Mouse (Mus musculus): ENCODE data around the gene 2410137M14Rik. TPM values are rescaled to one million over a fixed set of nuclear protein-coding genes. Genes with fewer than 3 reads are reported as not detected.
A peak's percentile ranks its signal among the peaks of the same experiment; 100 is the strongest.

Gene 2410137M14Rik
- total RNA-seq (2022) = 1 to 10 TPM in 1 of 4 experiments, under 1 TPM in 2, not detected in 1; 0.86 to 1.3 (median 0.89) TPM

DNA sequence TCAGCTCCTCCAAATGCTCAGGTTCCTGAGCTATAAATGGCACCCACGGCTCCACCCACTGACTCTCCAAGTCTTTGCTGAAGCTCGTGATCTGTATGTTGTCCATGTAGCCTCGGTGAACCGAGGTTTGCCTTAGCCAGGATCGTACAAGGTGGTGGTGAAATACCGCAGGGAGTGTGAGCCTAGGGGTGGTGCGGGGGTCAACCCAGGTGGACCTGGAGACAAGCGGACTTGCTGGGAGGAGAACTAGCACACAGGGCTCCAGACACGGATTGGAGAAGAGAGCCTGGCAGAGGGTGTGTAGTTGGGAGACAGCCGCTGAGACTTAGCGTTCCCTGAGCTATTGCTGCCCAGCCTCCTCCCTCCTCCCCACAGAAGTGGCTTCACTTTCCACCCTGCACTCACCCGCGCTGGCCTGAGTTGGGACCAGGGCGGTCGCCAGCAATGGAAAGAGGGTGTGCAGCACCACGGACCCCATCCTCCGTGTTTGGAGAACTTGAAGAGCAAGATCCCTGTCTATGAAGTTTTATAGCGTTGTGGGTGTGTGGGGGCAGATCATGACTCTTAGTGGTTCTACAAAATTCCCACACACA lies at the start of gene 2410137M14Rik:
2410137M14Rik (minus strand) TSS at position 17 of the 593 bp plus-strand sequence.
- peak; percentile 27 to 37 for DNase-seq (ENCODE audit: low spot score in 2 of 2)

DNA sequence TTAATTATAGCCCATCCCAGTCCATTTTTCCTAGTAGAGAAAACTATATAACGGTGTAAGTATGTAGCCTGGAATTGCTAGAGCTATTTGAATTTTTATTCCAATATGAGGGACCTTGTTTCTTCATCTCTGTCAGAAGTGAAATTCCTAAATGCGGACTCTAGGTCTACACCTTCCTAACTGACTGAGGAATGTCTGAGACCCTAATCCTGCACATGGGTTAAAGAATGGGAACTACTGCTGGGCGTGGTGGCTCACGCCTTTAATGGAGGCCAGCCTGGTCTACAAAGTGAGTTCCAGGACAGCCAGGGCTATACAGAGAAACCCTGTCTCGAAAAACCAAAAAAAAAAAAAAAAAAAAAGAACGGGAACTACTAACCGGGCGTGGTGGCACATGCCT lies 48.1 kb upstream of the 2410137M14Rik start:
- no peak for DNase-seq (ENCODE audit: low spot score in 2 of 2)

DNA sequence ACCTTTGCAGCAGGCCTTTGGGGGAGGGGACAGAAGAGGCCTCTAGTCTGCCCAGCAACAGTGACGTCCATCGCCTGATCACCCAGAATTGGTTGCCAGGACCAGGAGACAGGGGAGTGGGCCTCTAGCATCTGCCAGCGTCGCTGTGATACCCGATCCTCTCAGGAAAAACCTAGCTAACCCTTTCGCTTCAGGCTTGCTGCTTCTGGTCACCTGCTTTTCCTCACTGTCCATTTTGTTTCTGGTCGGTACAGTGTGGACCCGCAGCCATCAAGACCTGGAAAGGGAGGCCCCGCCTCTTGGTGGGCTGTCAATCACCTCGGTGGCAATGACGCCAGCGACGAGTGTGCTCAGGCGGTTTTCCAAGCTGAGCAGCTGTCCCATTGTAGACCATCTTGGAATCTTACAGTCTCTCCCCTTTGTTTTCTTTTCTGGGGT lies 47.7 kb upstream of the 2410137M14Rik start:
- peak; percentile 88 to 91 for DNase-seq (ENCODE audit: low spot score in 2 of 2)

DNA sequence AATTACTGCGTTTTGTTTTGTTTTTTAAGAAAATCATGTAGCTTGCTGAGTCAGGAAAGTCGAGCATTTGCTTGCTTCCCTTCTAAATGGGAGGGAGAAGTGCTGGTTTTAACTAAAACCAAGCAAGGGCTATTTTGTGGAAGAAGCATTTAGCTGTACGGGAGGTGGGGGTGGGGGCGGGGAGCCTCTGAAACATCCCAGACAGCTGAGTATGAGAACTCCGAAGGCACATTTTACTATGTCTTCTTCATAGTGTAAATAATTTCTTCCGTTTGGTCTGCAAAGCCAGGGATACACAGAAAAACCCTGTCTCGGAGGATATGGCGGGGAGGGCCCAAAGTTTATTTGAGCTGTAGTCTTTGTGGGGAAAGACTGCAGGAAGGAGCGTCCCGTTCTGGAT lies 47.2 kb upstream of the 2410137M14Rik start:
- DNase-seq (ENCODE audit: low spot score in 2 of 2) = no peak

DNA sequence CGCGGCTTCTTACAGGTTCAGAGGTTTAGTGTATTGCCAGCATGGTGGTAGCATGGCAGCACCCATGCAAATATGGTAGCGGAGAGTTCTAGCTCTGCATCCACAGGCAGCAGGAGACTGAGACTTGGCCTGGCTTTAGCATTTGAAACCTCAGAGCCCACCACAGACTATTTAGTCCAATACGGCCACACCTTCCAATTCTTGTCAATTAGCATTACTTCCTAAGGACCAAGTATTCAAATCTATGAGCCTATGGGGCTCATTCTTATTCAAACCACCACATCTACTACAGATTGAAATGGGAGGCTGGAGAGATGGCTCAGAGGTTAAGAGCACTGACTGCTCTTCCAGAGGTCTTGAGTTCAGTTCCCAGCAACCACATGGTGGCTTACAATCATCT lies 46.4 kb upstream of the 2410137M14Rik start:
- DNase-seq (ENCODE audit: low spot score in 2 of 2) = no peak

DNA sequence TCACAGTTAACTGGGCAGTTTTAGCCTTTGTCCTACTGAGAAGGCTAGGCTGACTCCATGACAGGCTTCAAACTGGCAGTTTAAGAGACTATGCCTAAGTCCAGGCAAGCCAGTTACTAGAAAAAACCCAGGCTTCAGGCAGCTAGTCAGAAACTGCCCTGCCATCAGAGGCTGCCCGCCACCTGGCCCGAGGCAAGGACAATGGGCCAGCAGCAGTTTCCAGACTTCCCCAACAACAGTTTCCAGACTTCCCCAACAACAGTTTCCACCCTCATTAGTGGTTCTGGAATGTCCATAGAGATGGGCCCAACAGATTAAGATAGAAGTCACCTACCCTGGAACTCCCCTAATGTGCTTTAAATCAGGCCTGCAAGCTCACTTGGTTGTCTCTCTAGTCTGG lies 45.4 kb upstream of the 2410137M14Rik start:
- no peak for DNase-seq (ENCODE audit: low spot score in 2 of 2)

DNA sequence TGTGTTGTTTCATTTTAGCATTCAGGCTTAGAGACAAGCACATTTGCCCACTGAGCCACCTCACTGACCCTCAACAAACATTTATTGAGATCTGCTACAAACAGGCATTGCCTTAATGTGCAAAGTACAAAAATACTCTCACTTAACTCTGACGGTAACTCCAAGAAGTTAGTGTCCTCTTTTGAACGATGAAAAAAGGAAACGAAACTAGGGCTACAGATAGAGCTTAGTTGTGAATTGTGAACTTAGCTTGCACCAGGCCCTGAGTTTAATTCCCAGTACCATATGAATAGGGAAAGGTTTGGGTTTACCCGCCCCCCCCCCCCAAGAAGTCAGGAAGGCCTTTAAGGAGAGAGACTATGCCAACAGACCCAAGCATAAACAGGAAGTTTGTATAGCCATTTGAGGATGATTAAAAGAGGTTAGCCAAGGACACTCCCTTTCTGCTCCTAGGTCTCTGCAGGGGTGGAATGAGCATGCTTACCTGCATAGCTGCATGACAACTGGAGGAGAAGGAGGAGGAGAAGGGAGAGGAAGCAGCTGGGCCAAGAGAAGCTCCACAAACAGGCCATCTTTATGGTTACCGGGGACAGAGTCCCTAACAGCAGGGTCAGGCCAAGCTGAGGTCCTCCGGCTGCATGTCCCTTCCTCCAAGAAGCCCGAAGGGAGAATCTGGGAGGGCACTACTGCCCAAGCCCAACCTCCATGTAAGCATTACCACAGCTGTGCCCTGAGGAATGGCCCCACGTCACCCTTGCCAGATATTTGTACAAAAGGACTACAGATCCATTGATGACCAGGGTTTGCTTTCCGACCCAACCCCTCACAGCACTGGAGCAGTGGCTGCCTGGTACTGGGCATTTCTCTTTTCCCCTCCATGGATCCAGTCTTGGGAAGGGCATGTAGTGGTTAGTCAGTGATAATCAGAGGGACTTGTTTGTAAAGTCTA lies 41.9 kb upstream of the 2410137M14Rik start, which contains the start of gene Mog:
Mog (minus strand) TSS at position 771 of the 949 bp plus-strand sequence.
- peak in 1 of 2 experiments; percentile 64 for DNase-seq (ENCODE audit: low spot score in 2 of 2)

DNA sequence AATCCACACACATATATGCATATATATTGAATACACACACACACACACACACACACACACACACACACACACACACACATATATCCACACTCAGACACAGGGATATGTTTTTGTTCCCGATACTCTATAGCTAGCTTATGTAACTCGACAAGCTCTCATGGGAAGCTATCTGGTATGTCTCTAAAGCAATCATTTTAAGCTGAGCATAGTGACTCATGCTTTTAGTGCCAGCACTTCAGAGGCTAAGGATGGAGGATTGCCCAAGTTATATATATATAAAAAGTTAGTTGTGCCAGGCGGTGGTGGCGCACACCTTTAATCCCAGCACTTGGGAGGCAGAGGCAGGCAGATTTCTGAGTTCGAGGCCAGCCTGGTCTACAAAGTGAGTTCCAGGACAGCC lies 38.2 kb upstream of the 2410137M14Rik start:
- DNase-seq (ENCODE audit: low spot score in 2 of 2) = peak in 1 of 2 experiments; percentile 28

DNA sequence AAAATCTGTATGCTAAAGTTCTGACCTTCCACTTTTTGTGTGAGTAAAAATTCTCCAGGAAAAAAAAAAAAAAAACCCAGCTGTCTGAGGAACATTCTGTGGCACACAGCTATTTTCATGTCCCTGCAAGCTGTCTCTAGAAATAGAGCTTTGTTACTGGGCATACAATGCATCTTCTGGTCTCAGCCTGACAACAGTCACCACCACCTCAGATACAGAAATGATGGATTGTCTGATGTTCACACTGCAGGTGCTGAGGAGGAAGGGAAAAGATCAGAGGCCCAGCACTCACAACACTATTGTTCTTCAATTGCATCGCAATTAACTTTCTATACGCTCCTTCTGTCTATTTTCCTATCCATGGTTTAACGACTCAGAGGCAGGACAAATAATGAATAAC lies 37.3 kb upstream of the 2410137M14Rik start:
- DNase-seq (ENCODE audit: low spot score in 2 of 2) = peak in 1 of 2 experiments; percentile 35

DNA sequence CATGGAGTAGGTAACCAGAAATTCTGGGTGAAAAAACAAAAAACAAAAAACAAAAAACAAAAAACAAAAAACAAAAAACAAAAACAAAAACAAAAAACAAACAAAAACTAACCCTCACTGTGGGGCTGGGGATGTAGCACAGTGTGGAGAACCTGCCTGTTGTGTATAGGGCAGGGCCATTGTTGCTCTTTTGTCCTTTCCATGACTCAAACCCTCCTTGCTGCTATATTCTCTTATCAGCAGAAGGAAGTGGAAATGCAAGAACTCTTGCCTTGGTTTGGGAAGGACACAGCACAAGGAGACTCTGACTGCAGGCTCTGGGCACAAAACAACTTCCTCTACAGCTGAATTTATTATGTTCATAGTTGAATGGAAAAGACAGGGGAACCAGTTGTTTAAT lies 35.3 kb upstream of the 2410137M14Rik start:
- DNase-seq (ENCODE audit: low spot score in 2 of 2) = no peak

DNA sequence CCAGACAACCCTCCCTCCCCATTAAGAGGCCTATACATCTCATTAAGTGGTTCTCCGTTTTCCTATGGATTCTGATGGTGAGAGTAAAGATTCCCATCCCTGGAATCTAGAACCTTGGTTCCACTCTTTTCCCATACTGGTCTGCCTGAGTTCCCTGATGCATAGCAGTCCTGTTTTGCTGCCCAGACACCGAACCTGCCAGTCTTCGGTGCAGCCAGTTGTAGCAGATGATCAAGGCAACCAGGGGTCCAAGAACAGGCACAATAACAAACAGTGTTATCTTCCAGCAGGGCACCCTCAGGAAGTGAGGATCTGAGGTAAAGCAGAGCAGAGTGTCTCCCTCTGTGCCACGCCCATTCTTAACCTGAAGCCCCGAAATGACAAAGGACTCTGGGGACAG lies 31.1 kb upstream of the 2410137M14Rik start:
- DNase-seq (ENCODE audit: low spot score in 2 of 2) = no peak

DNA sequence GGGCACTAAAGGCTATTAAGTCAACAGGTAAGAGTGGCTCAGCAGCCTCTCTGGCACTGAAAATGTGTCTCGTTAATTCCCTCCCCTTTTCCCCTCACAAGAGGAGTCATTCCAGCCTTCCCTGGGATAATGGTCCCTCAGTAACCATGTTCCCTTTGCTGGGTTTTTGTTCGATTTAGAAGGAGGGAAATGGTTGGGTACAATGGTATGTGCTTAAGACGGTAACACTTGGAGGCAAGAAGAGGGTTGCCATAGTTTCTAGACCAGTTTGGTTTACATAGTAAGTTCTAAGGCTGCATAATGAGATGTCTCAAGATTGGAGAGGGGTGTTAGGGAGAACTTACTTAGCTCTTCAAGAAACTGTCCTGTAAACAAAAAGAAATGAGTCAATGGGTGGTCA lies 30.7 kb upstream of the 2410137M14Rik start:
- no peak for DNase-seq (ENCODE audit: low spot score in 2 of 2)

DNA sequence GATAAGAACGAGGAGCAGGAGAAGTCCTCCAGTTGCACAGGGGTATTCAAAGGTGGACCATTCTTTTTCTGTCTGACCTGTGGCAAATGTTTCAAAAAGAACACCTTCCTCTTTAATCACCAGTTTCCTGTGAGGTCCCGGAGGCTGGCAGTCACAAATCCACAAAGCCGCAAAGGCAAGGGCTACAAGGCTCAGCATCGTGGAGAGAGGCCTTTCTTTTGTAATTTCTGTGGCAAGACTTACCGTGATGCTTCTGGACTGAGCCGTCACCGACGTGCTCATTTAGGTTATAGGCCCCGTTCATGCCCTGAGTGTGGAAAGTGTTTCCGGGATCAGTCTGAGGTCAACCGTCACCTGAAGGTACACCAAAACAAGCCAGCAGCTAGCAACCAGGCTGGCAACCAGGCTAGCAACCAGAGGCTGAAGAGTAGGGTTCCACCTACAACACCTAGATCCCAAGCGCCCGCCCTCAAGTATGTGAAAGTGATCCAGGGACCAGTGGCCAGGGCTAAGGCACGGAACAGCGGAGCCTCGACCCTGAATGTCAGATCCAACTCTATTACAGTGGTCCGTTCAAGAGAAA lies 28.5 kb upstream of the 2410137M14Rik start:
- DNase-seq (ENCODE audit: low spot score in 2 of 2) = no peak

DNA sequence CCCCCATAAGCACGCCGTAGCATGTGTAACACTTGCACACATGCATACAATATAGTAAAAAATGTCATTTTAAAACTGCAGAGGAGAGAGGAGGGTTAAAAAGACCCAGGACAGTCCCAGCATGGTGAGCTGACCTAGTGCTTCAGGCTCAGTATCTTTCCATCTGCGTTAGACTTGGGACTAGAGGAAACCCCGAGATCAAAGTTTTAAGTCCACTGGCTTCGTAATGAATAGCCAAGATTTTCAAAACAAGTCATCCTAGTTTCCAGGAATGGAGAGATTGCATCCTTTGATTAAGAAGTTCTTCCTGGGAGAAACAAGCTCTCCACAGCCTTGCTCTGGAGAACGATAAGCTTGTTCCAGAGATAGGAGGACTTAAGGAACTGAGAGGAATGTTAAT lies 27.1 kb upstream of the 2410137M14Rik start:
- no peak for DNase-seq (ENCODE audit: low spot score in 2 of 2)

DNA sequence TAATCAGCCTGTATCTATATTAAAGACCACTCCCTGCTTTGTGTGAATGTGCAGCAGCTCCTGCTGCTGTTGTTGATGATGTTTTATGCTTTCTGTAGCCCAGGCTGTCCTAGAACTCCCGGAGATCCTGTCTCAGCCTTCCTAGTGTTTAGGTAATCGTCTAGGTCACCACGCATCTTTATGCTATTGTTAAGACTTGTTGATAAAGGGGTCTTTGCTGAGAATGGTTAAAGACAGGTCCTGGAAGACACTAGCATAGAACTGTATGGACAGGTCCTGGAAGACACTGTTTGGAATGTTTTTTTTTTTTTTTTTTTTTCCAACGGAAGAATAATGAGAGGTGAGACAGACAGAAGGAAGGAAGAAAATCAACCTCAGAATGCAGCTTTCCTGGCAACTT lies 22.3 kb upstream of the 2410137M14Rik start:
- no peak for DNase-seq (ENCODE audit: low spot score in 2 of 2)

DNA sequence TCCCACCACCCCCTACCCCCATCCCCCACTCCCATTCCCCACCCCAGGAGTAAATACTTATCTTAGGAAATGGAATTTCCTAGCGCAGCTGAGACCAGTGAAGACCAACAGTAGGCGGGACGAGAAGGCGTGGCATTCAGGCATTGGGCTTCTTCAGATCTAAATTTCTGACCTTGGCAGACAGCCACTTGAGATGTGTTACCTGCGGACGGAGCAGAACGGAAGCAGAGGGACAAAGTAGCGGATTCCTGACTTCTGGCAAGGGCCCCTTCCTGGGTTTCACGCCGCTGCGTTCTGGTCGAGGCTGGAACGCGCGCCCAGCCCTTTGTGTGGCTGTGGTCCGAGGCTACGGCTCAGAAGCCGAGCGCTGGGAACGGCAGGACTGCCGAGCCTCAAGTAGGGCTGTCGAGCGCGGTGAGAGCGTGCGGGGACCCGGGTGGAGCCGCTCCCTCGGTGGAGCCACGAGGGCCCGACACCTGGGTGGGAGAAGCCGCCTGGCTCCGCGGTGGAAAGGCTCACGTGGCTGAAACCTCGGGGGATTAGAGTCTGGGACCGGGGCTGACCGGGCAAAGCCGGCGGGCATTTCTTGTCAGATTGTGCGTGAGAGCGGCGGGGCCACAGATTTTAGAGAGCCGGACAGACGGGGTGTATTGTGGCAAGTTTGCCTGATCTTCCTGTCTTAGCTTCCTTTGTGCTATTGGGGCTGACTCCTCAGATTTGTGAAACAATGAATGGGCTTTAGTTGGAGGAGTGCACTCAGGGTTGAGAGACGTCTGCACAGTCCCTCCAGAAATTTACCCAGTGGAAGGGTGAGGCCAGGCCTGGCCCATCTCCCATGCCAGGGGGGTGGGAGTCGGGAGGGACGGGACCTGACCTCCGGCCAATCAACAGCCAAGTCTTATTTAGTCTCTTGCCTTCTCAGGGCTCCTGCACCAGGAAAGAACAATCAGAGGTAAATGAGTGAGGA lies 21.6 kb upstream of the 2410137M14Rik start:
- DNase-seq (ENCODE audit: low spot score in 2 of 2) = no peak

DNA sequence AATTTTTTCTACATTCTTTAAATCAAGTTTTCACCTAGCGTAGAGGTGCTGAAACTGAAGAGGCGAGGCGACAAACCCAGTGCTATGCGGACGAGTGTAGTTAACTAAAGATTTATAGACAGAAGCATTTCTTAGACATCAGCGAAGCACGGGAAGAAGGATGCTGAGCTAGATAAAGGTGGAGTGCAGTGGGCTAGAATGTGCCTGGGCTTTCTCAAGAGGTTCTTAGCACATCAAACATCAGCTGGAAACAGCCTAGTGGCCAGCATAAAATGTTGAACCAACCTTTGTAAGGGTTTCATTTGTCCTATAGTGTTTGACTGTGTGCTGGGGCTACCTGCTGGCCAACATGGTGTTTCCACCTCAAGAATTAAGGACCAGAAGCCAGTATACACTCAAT lies 19.8 kb upstream of the 2410137M14Rik start, which contains the start of gene Zfp57:
Zfp57 (plus strand) TSS at position 301 of the 400 bp plus-strand sequence.
- DNase-seq (ENCODE audit: low spot score in 2 of 2) = no peak

DNA sequence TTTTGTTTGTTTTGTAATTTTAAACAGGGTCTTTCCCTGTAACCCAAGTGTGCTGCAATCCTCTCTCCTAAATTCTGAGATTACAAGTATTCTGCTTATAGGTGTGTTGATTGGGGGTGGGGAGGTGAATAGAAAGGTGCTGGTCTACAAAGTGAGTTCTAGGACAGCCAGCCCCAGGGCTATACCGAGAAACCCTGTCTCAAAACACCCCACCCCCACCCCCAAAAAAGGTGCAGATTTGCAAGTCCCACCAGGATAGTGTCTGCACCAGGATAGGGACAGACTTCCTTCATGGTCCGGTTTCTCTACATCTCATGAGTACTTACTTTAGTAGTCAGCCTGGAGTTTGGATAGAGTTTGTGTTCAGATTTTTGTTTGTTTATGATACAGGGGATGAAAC lies 17.4 kb upstream of the 2410137M14Rik start:
- DNase-seq (ENCODE audit: low spot score in 2 of 2) = no peak

DNA sequence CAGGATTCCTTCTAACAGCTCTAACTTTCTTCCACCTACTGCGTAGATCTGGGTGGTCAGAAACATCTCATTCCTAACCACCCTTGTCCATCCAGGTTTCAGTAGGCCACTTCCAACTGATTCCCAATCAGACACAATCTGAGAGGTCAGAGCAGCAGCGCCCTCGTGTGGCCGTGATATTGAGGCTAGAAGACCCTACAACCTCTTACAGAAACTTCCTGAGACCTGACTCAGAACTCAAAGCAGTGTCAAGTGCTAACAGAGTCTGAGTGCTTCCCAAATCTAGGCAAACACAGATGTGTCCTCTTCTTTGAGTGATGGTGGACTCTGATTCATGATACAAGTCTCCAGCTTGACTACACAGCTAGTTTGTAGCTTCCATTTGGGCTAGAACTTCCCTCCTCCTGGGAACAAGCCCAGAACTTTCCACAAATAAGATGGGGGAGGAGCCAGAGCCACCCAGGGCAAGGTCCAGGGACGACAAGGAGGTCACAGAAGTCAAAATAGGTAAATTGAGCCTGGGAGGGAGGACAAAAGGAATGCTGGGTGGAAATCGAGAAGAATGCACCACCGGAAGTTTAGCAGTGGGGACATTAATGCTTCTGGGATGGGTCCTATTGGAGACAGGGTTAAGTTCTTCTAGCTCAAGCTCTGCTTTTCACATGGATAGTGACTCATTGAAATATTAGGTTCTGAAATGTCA lies 16.1 kb upstream of the 2410137M14Rik start:
- peak in 1 of 2 experiments; percentile 79 for DNase-seq (ENCODE audit: low spot score in 2 of 2)

DNA sequence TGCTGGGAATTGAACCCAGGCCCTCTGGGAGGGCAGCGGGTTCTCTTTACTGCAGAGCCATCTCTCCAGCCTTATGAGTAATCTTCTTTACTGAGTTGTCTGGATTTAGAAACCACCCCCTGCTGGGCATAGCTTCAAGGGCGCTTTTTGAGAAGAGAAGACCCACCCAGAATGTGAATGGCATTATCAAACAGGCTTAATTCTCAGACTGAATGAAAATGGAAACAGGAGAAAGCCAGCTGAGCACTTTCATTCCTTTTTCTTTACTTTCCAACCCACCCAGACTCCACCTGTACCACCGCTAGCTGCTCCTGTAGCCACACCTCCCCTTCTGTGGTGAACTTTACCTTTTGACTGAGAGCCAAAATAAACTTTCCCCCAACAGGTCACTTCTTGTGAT lies 14.4 kb upstream of the 2410137M14Rik start:
- no peak for DNase-seq (ENCODE audit: low spot score in 2 of 2)

Measured in left cerebral cortex, adult 8-10 months (tissue).